Mouse (Mus musculus) spleen, postnatal 4 days (tissue): ENCODE results near the gene Entpd3.
"Not testable (repeated sequence)": the region's sequence is repeated elsewhere in the genome, so short reads cannot be mapped to it uniquely, and the experiment has no call there.

Source experiments
- DNase-seq, 2 experiments: peaks; one replicate each; pipeline ENCODE4 v3.0.0; 2022; ENCODE audit warnings: low spot score in 2 of 2

Gene Entpd3

GRCm38 (mm10) chr9:120533446-120533950 is 6.1 kb upstream of the Entpd3 start:
- not testable (repeated sequence) for DNase-seq

DNA sequence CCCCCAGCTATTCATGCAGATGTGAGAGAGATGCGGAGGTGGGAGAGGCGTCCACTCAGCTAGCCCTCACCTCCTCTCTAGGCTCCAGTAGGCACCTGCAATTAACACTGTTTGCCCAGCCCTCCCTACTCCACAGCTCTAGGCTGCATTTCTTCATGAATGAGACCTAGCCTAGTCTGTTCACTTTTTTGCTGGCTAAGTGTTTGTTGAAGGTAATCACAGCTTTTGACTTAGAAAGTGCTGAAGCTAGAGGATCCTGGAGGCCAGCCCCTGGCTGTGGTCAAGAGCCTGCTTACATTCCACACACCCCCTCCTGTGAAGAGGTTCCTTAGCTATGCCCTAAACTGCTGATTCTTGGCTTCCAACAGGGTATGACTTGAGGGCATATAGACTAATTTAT is 1.8 kb downstream of the Entpd3 start:
- no peak for DNase-seq

DNA sequence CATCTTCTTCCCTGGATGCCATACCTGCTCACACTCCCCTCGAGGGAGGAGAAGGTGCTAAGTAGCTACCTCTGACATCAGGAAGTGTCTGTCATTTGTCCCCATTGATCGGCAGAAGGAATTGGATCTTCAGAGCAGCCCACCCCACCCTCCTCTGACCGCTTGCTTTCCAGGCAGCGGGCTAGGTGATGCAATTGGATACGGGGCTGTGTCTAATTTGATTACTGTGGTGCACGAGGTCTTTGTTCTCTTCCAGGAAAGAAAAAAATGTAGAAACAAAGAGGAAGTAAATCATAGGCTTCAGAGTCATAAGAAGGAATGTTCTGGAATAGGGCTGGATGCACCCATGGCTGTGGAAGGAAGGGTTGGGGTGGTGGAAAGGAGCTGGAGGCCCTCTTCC is 2.6 kb downstream of the Entpd3 start:
- DNase-seq: no peak

DNA sequence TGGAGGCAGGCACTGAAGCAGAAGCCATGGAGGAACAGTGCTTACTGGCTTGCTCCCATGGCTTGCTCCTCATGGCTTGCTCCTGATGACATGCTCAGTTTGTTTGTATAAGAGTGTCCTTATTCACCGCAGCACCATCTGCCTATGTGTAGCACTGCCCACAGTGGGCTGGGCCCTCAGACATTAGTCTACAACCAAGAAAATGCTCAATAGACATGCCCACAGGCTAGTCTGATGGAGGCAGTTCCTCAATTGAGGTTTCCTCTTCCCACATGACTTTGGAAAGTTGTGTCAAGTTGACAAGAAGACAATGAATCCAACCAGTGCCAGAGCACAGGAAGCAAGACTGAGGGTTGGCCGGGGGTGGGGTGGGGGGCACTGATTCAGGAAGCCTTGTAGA is 6.4 kb downstream of the Entpd3 start:
- no peak for DNase-seq

DNA sequence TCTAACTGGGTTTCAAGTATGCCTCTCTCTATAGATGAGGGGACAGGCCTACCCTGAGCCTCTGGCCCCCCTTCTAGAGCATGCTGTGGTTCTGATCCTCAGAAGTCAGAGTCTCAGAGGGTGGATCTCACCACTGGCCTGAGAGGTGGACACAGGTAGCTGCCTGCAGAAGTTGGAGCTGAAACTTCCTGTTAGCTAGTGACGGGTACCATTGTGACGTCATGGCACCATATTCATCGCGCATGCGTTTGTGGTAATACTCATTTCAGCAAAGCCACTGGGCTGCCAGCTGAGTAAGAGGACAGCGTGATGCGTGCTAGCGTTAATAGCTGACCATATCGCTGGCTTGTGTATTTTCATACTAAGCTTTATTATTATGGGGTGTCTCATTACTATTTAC is 6.9 kb downstream of the Entpd3 start:
- DNase-seq: no peak

DNA sequence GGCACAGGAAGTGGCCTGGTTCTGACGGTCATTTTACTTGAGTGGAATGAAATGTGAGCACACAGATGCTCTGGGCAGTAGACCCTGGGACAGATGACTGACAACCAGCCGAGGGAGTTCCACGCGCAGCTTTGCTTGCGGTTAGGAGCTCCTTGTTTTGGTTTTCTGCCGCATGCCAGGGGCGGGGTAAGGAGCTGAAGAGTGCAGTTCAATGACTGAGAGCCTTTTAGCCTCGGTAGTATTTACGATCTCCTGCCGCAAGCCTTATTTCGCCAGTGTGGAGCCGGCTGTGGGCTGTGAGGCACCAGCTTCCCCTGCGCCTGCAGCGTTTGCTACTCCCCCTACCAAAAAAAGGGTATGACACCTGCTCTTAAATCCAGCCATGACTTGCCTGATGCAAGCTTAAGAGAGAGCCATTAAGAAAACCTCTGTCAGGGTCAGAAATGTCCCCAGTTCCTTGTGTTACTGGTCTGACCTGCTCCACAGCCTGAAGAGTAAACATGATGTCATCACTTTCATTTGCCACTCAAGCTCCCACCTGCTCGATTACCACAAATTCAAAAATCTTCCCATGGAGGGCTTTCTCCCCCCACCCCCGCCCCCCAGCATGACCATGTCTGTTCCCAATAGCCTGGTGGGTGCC is 7.5 kb downstream of the Entpd3 start:
- DNase-seq: no peak

GRCm38 (mm10) chr9:120550778-120551177 is 11.2 kb downstream of the Entpd3 start:
- no peak for DNase-seq

GRCm38 (mm10) chr9:120563590-120563989 is 24.0 kb downstream of the Entpd3 start:
- no peak for DNase-seq

- DNase-seq: no peak
These were observed 24.6 kb downstream of the Entpd3 start for GRCm38 (mm10) chr9:120564247-120564646.

DNA sequence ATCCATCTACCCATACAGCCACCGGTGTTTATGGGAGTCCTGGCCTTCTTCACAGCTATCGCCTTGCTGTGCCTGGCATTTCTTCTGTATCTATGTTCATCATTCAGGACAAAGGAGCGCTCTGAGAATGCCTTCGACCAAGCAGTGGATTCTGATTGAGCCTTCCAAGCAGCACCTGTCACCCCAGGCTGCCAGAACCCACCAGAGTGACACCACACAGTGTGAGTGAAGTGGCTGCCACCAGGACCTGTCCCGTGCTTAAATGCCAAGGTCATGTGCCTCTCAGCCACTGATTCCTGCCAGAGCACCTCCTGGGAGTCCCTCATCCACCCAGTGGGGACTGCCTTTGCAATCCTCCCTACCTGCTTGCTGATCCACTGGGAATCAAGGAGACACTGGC is 26.8 kb downstream of the Entpd3 start:
- DNase-seq: no peak

GRCm38 (mm10) chr9:120568917-120569316 is 29.3 kb downstream of the Entpd3 start:
- DNase-seq: peak in 1 of 2 experiments; percentile 62

GRCm38 (mm10) chr9:120569721-120570333 is 30.2 kb downstream of the Entpd3 start:
- peak in 1 of 2 experiments; percentile 38 for DNase-seq

- DNase-seq: no peak
These were observed 30.7 kb downstream of the Entpd3 start for GRCm38 (mm10) chr9:120570334-120570725.

DNA sequence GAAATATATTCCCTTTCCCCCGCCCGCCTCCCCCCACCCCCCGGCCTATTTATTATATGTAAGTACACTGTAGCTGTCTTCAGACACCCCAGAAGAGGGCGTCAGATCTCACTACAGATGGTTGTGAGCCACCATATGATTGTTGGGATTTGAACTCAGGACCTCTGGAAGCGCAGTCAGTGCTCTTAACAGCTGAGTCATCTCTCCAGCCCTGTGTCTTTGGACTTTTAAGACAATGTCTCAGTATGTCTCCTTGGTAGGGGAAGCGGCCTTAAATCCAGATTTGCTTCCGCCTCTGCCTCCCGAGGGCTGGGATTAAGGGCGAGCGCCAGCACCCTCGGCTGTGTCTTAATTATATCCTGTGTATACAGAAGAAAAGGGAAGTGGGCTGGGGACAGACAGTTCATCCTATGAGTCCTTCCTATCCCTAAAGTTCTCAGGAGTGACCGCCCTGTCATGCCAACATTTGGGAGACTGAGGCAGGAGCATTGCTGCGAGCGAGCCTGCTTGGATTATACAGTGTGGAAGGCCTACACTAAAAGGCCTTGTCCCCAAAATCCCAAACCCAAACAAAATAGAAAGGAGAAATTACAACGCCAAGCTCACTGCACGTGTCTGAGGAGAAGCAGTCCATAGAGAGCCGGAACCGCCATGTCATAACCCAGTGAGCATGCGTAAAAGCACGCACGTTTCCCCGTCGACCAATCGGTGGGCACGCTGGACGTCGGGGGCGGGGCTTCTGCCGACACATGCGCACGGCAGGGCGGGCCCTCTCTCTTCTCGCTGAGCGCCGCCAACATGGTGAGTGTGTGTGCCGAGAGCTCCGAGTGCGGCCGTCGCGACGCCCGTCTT is 31.3 kb downstream of the Entpd3 start, which contains the start of gene Rpl14:
Rpl14 (plus strand) TSS at position 704 of the 852 bp plus-strand sequence.
- DNase-seq: peak; percentile 99 to 100

GRCm38 (mm10) chr9:120571593-120572385 is 32.2 kb downstream of the Entpd3 start:
- no peak for DNase-seq

DNA sequence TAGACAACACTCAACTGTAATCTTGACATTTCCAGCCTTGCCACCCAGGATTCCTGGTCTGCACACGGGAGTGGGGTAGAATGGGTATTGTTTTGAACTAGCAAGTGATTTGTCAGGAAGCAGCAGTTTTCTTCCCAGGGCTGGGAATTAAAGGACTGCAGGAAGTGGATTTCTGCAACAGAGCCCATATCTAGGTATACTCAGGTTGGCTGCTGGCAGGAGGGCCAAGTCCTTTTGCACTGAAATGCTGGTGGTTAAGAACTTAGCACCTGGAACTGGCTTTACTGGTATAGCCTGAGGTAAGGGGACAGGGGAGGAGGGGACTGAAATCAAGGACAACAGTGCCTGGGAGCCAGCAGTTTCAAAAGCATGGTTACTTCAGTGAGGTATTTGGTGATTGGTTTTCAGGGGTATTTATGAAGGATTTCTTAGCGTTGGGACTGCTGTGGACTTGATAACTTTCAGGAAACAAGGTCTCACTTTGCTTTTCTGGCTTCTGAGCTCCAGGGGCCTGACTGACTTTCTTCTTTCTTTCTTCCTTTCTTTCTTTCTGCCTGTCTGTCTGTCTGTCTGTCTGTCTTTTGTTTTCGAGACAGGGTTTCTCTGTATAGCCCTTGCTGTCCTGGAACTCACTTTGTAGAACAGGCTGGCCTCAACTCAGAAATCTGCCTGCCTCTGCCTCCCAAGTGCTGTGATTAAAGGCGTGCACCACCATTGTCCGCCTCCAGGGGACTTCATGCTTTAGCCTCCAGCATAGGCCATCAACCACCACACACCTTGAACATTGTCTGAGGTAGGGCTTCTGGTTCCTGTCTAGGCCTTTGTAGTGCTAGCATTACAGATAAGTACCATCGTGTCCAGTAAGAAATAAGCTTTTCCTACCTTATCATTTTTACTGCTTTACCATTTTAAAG is 36.4 kb downstream of the Entpd3 start:
- DNase-seq: no peak

GRCm38 (mm10) chr9:120576662-120577013 is 37.0 kb downstream of the Entpd3 start:
- no peak for DNase-seq

- DNase-seq: peak; percentile 88 to 92
These were observed 37.6 kb downstream of the Entpd3 start for GRCm38 (mm10) chr9:120577133-120577651.

DNA sequence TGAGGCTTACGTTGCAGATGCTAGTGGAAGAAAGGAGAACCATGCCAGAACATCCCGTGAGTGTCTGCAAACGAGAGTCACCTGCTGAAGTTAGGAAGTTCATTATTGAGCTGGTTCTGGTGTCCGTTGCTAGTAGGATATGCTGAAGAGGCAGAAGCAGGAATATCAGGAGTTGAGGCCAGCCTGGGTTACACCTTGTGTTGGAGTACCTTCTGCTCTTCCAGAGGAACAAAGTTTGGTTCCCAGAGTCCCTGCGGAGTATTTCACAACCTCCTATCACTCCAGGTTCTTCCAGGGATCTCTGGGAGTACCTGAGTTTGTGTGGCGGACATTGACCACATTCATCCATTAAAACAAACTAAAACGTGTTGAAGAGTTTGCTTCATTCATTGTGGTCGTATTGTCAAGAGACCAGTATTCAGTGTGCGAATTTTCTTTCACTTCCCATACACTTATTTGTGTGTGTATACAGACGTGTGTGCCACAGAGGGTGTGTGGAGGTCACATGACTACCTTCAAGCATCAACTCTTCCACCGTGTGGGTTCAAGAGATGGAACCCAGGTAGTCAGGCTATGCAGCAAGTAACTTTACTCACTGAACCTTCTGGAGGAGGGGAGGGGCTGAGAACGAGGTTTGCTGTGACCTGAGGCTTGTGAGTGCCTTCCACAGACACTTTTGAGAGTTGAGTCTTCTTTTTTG is 38.2 kb downstream of the Entpd3 start:
- peak in 1 of 2 experiments; percentile 63 for DNase-seq

- no peak for DNase-seq
These were observed 39.1 kb downstream of the Entpd3 start for GRCm38 (mm10) chr9:120578701-120579100.
